Mouse (Mus musculus) forebrain, embryonic 10.5 days (tissue): ENCODE results near the gene Ppp2r5b. TPM values are rescaled to one million over a fixed set of nuclear protein-coding genes. Genes with fewer than 3 reads are reported as not detected.

Experiments used
- DNase-seq: peaks from one replicate; pipeline ENCODE4 v3.0.0-alpha.2; 2017; ENCODE audit warnings: low spot score; ENCODE audit errors: extremely low spot score
- H3K27ac ChIP-seq: fragments of 300-500 bp; sonication (generic); 2 replicates; pipeline ENCODE4 v1.5.1; 2016; ENCODE audit warnings: mild to moderate bottlenecking
- H3K27me3 ChIP-seq: fragments of 300-500 bp; sonication (generic); 2 replicates; pipeline ENCODE4 v1.6.1; 2016; ENCODE audit warnings: mild to moderate bottlenecking; ENCODE audit not compliant: poor library complexity, severe bottlenecking
- H3K36me3 ChIP-seq: fragments of 300-500 bp; sonication (generic); replicated peaks from 2 replicates; pipeline ENCODE4 v1.6.1; 2016; ENCODE audit warnings: mild to moderate bottlenecking, moderate library complexity
- H3K4me1 ChIP-seq: fragments of 300-500 bp; sonication (generic); 2 replicates; pipeline ENCODE4 v1.6.1; 2016
- H3K4me3 ChIP-seq: fragments of 300-500 bp; sonication (generic); 2 replicates; pipeline ENCODE4 v1.5.1; 2016; ENCODE audit warnings: mild to moderate bottlenecking, moderate library complexity
- H3K9me3 ChIP-seq: fragments of 300-500 bp; sonication (generic); 2 replicates; pipeline ENCODE4 v1.6.1; 2016; ENCODE audit warnings: mild to moderate bottlenecking, moderate library complexity
- WGBS: fragments of 180-500 bp; shearing (Covaris S2); methylation state at CpG from one replicate; pipeline ENCODE4 v1.1.7; 2016; 5-methylcytosine and 5-hydroxymethylcytosine counted together
- polyA plus RNA-seq: library from polyadenylated mRNA; unstranded; fragments of >200 nt; fragmentation: Nextera tagmentation; extraction: Ambion mirVana; gene quantifications from 2 replicates; pipeline ENCODE4 v1.2.1, GENCODE M21; 2016

Gene Ppp2r5b
- polyA plus RNA-seq: 21.6 and 24.4 TPM in 2 replicates

DNA sequence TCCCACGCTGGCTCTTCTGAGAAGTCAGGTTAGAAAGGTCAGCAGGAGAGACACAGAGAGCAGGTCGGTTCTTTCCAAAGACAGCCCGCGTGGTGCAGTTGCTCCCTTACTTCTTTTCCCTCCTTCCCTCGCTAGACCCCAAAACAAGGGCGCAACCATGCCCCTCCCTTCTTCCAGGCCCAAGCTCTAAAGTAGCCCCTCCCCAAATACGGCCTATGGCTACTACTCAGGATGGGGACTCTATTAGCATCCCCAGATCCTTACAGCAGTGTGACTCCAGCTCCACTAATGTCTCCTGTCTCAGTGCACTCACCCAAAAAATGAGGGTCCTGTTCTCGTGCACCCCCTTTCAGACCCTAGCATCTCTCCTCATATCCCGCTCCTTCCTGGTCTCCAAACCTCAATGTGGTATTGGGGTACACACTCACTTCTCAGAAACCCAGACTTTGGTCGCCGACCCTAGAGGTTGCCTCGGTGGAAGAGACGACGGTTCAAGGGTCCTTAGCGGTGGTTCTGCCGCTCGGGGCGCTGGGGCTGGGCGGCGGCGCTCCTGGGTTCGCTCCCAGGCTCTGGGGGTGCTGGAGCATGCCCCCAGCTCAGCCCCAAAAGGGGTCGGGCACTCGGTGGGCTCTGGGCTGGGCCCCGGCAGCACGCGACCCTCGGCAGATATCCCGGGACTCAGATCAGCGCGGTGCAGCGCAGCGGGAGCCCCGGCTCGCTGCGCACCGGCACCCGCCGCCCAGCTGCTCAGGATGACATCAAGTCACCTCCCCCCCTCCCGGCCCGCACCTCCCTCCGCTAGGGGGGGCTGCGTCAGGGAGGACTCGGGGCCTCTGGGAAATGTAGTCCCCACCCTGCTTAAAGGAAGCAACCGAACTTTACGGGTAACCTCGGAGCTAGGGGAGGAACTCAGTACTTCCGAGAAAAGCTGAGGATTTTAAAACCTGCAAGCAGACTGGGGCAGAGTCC lies at the start of gene Ppp2r5b:
Gene Ppp2r5b (minus strand): TSS at position 789 of the 969 bp plus-strand sequence.
- H3K9me3 ChIP-seq: no peaks in the 10 kb centered on the region
- DNase-seq: peak; percentile 88
- peaks cover 26% of the 10 kb centered on the region for H3K36me3 ChIP-seq
- H3K4me1 ChIP-seq: peaks cover 26% of the 10 kb centered on the region
- H3K27ac ChIP-seq: peak within 1 kb of the TSS; percentile 93
- peak within 1 kb of the TSS; percentile 89 for H3K4me3 ChIP-seq
- WGBS: 2% methylated on average over 48 of the region's 48 CpGs
- no peaks in the 10 kb centered on the region for H3K27me3 ChIP-seq

DNA sequence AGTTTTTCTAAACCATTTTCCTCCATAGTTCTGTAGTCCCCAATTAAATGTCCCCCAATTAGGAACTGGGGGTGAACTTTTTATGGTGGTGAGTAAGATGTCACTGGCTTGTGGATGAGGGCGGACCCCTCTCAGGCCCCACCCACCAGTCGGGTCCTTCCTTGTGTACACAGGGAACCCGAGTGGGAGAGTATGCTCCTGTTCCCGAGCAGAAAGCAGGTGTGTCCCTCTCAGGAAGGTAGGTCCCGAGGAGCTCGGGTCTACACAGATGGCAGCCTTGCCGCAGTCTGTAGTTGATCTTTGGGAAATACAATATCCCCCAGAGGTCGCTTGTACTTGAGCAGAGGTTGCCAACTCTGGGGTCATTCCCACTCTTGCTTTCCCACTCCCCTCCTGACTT lies 49.6 kb upstream of the Ppp2r5b start:
- 86% methylated on average over 8 of the region's 8 CpGs for WGBS
- no peak for DNase-seq
- Histone ChIP-seq H3K9me3 (no peaks in the 10 kb centered on the region), H3K27me3 (no peaks in the 10 kb centered on the region), H3K4me3 (no peak overlapping the region; the same call in 1 of the 2 replicates), H3K36me3 (peaks cover 97% of the 10 kb centered on the region), H3K4me1 (peaks cover 22% of the 10 kb centered on the region), H3K27ac (peak overlapping the region; percentile 62)

DNA sequence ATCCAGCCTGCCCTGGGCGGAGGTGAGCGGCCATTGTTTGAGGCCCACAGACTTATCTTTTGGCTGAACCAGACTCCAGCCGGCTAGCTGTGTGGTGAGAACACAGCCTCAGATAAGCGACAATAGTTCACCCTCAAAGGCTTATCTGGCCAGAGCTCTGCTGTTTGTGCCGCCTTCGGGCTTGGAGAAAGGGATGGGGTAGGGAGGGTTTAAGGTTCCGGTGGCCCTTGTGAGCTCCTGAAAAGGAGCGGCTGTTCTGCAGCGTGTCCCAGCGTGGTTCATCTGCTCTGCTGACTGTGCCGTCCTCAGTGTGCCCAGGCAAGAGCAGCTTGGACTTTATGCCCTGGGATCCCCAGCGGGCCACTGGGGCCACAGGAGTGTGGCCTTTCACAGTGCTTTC lies 48.8 kb upstream of the Ppp2r5b start:
- DNase-seq: no peak
- peak overlapping the region; percentile 62 for H3K27ac ChIP-seq
- peaks cover 25% of the 10 kb centered on the region for H3K4me1 ChIP-seq
- WGBS: 87% methylated on average over 12 of the region's 12 CpGs
- peaks cover 97% of the 10 kb centered on the region for H3K36me3 ChIP-seq
- no peaks in the 10 kb centered on the region for H3K9me3 ChIP-seq
- no peaks in the 10 kb centered on the region for H3K27me3 ChIP-seq
- peak overlapping the region; percentile 12; the same call in 1 of the 2 replicates for H3K4me3 ChIP-seq

DNA sequence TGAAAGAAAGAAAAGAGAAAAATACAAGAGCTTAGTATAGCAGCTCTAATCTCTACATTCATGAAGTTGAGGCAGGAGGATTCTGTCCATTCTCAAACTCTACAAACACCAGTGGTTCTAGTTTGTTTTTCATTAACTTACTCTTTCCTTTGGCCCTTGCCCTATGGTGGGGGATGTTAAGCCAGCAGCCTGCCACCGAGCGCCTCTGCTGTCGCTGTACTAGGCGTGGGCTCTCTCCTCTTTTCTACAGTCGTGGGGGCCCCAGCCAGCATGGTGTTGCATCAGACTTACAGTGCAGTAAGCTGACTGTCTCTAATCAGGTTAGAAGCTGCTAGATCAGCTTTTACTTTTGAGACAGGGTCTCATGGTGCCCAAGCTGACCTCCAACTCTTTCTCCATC lies 47.3 kb upstream of the Ppp2r5b start:
- Histone ChIP-seq H3K27ac (0 out of 2 replicates have a peak overlapping the region, but pooled peaks have one; percentile 30), H3K4me1 (peaks cover 33% of the 10 kb centered on the region), H3K27me3 (no peaks in the 10 kb centered on the region), H3K36me3 (peaks cover 94% of the 10 kb centered on the region), H3K9me3 (no peaks in the 10 kb centered on the region), H3K4me3 (no peak overlapping the region)
- no peak for DNase-seq
- WGBS: 86% methylated on average over 5 of the region's 5 CpGs

DNA sequence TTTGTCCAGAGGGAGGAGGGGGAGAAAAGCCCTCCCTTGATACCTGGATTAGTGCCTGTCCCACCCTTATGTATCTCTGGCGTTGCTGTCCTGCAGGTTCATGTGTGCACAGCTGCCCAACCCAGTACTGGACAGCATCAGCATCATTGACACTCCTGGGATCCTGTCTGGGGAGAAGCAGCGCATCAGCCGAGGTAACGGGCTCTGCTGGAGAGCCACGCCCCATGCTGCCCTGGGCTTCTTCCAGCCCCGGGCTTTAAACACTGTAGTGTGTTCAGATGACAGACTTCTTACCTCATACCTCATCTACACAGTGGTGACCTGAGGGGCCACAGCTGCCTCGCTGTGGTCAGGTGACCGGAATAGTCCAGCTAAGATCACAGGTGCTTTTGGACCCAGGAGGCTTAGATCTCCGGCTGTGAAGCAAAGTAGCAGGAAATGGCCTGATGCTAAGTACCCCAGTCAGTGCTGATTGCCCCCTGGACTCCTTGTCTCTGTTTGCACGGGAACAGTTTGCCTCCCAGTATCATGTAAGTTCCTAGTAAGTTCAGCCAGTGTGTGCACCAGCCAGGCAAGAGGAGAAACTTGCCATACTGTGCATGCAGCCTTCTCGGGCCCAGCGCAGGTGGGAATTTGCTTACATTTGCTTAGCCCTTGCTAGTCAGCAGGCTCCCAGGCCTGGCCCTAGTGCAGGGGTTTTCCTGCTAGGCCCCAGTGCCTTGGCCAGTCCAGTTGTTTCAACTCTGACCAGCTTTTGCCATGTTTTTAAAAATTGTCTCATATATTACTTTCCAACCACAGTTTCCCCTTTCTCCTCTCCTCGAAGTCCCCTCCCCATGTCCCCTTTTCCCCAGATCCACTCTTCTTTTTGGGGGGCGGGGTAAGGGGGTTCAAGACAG lies 45.7 kb upstream of the Ppp2r5b start:
- Histone ChIP-seq H3K4me3 (no peak overlapping the region), H3K36me3 (peaks cover 78% of the 10 kb centered on the region), H3K9me3 (no peaks in the 10 kb centered on the region), H3K4me1 (peaks cover 33% of the 10 kb centered on the region), H3K27me3 (no peaks in the 10 kb centered on the region), H3K27ac (no peak overlapping the region)
- no peak for DNase-seq
- WGBS: 88% methylated on average over 14 of the region's 14 CpGs

DNA sequence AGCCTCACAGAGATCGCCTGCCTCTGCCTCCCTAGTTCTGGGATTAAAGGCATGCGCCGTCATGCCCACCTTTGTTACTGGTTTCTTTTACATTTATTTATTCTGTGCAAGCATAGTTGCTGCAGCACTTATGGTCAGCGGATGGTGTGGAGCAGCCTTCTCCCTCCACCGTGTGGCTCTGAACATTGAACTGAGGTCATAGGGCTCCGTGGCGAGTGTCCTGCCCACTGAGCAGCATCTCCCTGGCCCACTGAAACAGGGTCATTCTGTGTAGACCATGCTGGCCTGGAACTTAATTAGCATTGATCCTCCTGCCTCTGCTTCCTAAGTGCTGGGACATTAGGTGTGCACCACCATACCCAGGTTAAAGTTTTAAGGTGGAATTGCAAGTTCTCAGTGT lies 44.9 kb upstream of the Ppp2r5b start:
- WGBS: 95% methylated on average over 7 of the region's 7 CpGs
- no peaks in the 10 kb centered on the region for H3K27me3 ChIP-seq
- peaks cover 40% of the 10 kb centered on the region for H3K4me1 ChIP-seq
- H3K4me3 ChIP-seq: no peak overlapping the region
- H3K36me3 ChIP-seq: peaks cover 70% of the 10 kb centered on the region
- H3K9me3 ChIP-seq: no peaks in the 10 kb centered on the region
- DNase-seq: no peak
- H3K27ac ChIP-seq: no peak overlapping the region

DNA sequence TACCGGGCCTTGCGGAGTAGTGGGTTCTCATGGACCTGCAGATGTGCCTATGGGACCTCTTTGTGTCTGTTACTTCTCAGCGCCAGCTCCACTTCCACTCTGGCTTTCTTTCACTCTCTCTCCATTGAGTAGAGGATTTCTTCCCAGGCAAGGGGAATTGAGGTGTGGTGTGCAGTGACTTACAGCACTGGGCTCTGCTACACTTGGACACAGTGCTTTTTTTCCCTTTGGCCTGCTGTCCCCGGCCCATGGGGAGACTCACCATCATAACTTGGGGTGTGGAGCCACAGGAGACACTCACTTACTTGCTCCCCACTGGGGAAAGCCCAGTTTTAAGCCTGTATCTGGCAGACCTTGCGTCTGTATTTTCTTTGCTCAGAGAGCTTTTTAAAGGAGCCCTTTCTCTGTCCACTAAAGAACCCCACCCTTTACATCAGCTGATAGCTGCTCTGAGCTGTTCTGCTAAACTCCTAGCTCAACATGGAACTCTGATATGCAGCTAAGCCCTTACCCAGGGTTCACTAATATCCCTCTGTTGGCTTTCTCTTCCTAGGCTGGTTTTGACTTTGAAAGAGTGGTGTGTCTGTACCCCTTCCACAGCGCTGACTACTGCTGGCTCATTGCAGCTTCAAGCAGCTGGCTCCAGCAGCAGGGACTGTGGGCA lies 43.9 kb upstream of the Ppp2r5b start:
- Histone ChIP-seq H3K4me3 (peak overlapping the region; percentile 93), H3K9me3 (no peaks in the 10 kb centered on the region), H3K27ac (peak overlapping the region; percentile 92), H3K36me3 (peaks cover 61% of the 10 kb centered on the region), H3K27me3 (no peaks in the 10 kb centered on the region), H3K4me1 (peaks cover 49% of the 10 kb centered on the region)
- DNase-seq: no peak
- 86% methylated on average over 6 of the region's 6 CpGs for WGBS

DNA sequence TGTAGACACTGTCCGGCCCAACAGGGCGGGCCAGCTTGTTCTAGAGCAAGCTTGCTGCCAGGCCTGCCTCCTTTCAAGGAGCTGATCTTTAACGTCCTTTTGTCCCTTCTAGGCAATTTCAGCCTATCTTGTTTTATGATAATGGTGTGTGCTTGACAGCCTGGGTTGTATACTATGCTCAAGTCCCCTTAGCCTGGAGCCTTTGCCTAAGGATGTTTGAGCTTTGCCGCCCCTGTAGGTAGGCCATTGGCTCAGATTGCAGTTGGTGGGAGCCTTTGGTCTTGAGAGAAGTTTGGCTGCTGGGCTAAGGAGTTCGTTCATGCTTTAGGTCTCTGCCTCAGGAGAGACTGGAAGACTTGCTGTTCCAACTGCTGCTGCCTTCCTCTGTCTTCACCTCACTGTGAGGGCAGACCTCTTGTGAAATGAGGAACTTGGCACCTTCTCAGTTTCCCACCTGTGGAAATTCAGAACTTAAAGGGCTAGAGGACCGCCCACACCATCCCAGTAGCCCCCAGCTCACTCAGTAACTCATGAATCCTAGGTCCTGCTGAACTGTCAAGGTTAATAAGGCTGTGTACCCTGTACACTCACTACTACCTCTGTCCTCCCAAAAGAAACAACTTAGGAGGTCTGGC lies 42.9 kb upstream of the Ppp2r5b start:
- peak overlapping the region; percentile 92 for H3K27ac ChIP-seq
- H3K4me1 ChIP-seq: peaks cover 51% of the 10 kb centered on the region
- H3K27me3 ChIP-seq: no peaks in the 10 kb centered on the region
- no peaks in the 10 kb centered on the region for H3K9me3 ChIP-seq
- H3K4me3 ChIP-seq: peak overlapping the region; percentile 93
- no peak for DNase-seq
- WGBS: 48% methylated on average over 6 of the region's 6 CpGs
- peaks cover 50% of the 10 kb centered on the region for H3K36me3 ChIP-seq

DNA sequence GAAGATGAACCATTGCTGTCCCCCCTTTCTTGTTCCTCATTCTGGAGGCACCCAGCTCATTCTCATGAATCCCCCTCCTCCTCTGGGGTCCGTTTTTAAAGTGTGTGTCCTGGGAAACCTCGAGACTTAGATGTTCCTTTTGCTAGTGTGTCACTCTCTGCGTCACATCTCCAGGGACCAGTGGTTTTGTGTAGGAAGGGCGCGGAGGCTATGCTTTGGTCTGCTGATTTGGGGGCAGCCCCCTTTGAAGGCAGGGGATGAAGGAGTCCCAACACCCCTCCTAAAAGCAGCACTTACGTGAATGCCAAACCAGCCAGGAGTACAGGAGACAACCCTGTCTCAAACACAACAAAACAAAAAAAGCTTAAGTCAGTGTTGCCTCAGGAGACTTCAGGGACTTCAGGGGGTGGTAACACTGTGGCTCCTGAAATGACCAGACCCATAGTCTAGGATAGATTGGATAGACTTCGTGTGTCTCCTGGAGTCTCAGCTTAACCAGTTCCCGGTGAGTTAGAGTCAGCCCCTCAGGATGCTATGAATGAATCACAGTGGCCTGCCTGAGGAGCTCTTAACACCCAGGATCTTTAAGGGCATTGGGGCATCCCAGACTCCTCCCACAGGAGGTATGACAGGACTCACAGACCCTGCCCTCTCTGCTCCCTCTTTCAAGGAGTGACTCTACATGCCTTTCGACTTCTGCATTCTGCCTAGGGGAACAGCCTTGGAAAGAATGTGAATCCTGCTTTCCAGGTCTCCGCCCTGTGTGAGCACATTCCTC lies 42.2 kb upstream of the Ppp2r5b start:
- DNase-seq: peak; percentile 42
- peaks cover 51% of the 10 kb centered on the region for H3K4me1 ChIP-seq
- no peaks in the 10 kb centered on the region for H3K9me3 ChIP-seq
- peak overlapping the region; percentile 92 for H3K27ac ChIP-seq
- H3K36me3 ChIP-seq: peaks cover 43% of the 10 kb centered on the region
- peak overlapping the region; percentile 93 for H3K4me3 ChIP-seq
- WGBS: 9% methylated on average over 10 of the region's 10 CpGs
- no peaks in the 10 kb centered on the region for H3K27me3 ChIP-seq

DNA sequence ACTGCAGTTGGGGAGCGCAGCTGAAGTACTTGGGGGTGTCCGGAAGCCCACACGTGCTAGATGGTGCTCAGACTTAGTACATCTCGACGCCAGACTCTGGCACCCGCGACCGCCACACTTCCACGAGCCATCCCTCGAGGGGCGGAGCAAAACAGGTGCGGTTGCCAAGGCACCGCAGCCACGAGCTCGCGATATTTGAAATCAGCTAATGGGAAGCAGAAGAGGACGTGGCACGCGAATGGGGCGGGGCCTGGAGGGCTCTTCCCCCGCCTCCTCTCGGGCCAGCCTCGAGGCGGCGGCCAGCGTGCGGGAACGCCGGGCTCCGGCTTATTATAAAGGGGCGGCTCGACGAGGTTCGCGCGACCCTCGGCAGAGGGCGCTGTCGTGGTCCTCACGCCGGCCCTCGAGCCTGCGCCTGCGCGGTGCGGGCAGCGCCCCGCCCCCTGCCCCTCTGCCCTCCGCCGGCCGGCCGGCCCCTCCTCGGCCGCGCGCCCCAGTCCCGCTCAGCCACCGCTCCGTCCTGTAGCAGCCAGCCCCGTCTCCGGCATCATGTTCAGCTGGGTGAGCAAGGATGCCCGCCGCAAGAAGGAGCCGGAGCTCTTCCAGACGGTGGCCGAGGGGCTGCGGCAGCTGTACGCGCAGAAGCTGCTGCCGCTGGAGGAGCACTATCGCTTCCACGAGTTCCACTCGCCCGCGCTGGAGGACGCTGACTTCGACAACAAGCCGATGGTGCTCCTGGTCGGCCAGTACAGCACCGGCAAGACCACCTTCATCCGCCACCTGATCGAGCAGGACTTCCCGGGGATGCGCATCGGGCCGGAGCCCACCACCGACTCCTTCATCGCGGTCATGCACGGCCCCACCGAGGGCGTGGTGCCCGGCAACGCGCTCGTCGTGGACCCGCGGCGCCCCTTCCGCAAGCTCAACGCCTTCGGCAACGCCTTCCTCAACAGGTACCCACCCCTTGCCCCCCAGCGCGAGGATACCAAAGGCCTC lies 41.1 kb upstream of the Ppp2r5b start, which contains the start of gene Ehd1:
Gene Ehd1 (plus strand): TSS at position 300 of the 996 bp plus-strand sequence.
- under 1% methylated on average over 106 of the region's 106 CpGs for WGBS
- peak; percentile 96 for DNase-seq
- Histone ChIP-seq H3K27ac (peak within 1 kb of the TSS; percentile 92), H3K9me3 (no peaks in the 10 kb centered on the region), H3K4me3 (peak within 1 kb of the TSS; percentile 93), H3K27me3 (no peaks in the 10 kb centered on the region), H3K4me1 (peaks cover 51% of the 10 kb centered on the region), H3K36me3 (peaks cover 32% of the 10 kb centered on the region)
